Mouse (Mus musculus): ENCODE data around the gene Mmp11. TPM values are rescaled to one million over a fixed set of nuclear protein-coding genes. Genes with fewer than 3 reads are reported as not detected.

The Mmp11 gene
- polyA plus RNA-seq, 1 experiment from 2014 or later: 25.4 TPM

DNA sequence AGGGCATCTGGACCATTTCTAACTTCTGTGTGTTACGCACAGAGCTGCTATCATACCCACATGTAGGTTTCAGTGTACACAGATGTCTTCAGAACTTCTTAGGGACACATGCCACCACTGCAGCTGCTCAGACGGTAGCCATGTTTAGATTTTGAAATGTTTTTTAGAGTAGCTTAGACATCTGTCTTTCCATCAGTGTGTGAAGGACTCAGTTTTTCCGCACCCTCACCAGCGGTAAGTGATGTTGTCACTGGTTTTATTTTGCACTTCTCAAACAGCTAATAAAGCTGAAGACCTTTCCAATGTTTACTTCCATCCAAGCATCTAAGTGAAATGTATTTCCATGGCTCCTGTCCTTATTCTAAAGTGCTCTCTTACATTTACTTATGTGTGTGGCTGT lies 29.4 kb downstream of the Mmp11 start:
- Histone ChIP-seq H3K27ac (ENCODE audit: low read length) (no peak overlapping the region), H3K4me3 (ENCODE audit: low read length) (no peak overlapping the region), H3K9me3 (ENCODE audit: control insufficient read depth, low read length) (no peaks in the 10 kb centered on the region), H3K4me1 (ENCODE audit: control insufficient read depth, insufficient read depth, low read length) (no peaks in the 10 kb centered on the region), H3K36me3 (ENCODE audit: control insufficient read depth, insufficient read depth, low read length) (peaks cover 40% of the 10 kb centered on the region), H3K4me2 (ENCODE audit: low read depth, low read length) (no peak overlapping the region), H3K9ac (ENCODE audit: low read depth, low read length) (no peak overlapping the region), H3K27me3 (replicated peaks; ENCODE audit: control insufficient read depth, insufficient read depth, low read length) (no peaks in the 10 kb centered on the region)
- 87% methylated on average over 4 of the region's 4 CpGs for WGBS
- ATAC-seq: no peak

DNA sequence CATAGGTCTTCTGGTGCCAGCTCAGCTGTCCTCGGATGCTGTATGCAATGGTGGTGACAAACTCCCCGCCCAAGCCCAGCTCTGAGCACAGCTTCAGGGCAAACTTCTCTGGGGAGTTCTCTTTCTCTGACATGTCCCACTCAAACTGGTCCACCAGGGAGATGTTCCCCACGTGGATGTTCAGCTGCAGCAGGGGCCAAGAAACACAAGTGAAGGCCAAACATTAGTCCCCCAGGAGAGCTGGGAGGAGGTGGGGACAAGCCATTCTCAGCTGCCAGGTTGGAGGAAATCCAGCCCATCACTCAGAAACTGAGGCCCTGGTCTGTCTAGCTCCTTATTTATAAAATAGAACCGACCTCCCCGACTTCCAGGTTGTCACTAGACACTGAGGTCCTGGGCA lies 31.9 kb downstream of the Mmp11 start:
- H3K4me2 ChIP-seq (ENCODE audit: low read depth, low read length): no peak overlapping the region
- H3K36me3 ChIP-seq (ENCODE audit: control insufficient read depth, insufficient read depth, low read length): peaks cover 31% of the 10 kb centered on the region
- no peak overlapping the region for H3K4me3 ChIP-seq (ENCODE audit: low read length)
- no peaks in the 10 kb centered on the region for H3K9me3 ChIP-seq (ENCODE audit: control insufficient read depth, low read length)
- H3K9ac ChIP-seq (ENCODE audit: low read depth, low read length): no peak overlapping the region
- no peaks in the 10 kb centered on the region for H3K27me3 ChIP-seq (replicated peaks; ENCODE audit: control insufficient read depth, insufficient read depth, low read length)
- ATAC-seq: no peak
- H3K27ac ChIP-seq (ENCODE audit: low read length): no peak overlapping the region
- H3K4me1 ChIP-seq (ENCODE audit: control insufficient read depth, insufficient read depth, low read length): no peaks in the 10 kb centered on the region
- 86% methylated on average over 5 of the region's 5 CpGs for WGBS

GRCm38 (mm10) chr10:75898846-75899245 lies 37.5 kb downstream of the Mmp11 start:
- no peaks in the 10 kb centered on the region for H3K4me1 ChIP-seq (ENCODE audit: control insufficient read depth, insufficient read depth, low read length)
- H3K4me2 ChIP-seq (ENCODE audit: low read depth, low read length): no peak overlapping the region
- H3K4me3 ChIP-seq (ENCODE audit: low read length): no peak overlapping the region
- no peak overlapping the region for H3K9ac ChIP-seq (ENCODE audit: low read depth, low read length)
- H3K36me3 ChIP-seq (ENCODE audit: control insufficient read depth, insufficient read depth, low read length): peaks cover 29% of the 10 kb centered on the region
- H3K27ac ChIP-seq (ENCODE audit: low read length): no peak overlapping the region
- 55% methylated on average over 3 of the region's 3 CpGs for WGBS
- 0 out of 2 replicates have a peak, but pooled peaks have one; percentile 7 for ATAC-seq
- H3K27me3 ChIP-seq (replicated peaks; ENCODE audit: control insufficient read depth, insufficient read depth, low read length): no peaks in the 10 kb centered on the region
- no peaks in the 10 kb centered on the region for H3K9me3 ChIP-seq (ENCODE audit: control insufficient read depth, low read length)

- H3K36me3 ChIP-seq (ENCODE audit: control insufficient read depth, insufficient read depth, low read length): peaks cover 25% of the 10 kb centered on the region
- no peak overlapping the region for H3K4me2 ChIP-seq (ENCODE audit: low read depth, low read length)
- no peak overlapping the region for H3K27ac ChIP-seq (ENCODE audit: low read length)
- no peak overlapping the region for H3K9ac ChIP-seq (ENCODE audit: low read depth, low read length)
- no peak overlapping the region for H3K4me3 ChIP-seq (ENCODE audit: low read length)
- H3K9me3 ChIP-seq (ENCODE audit: control insufficient read depth, low read length): no peaks in the 10 kb centered on the region
- H3K27me3 ChIP-seq (replicated peaks; ENCODE audit: control insufficient read depth, insufficient read depth, low read length): no peaks in the 10 kb centered on the region
- H3K4me1 ChIP-seq (ENCODE audit: control insufficient read depth, insufficient read depth, low read length): peaks cover 5% of the 10 kb centered on the region
- no peak for ATAC-seq
- WGBS: 81% methylated on average over 6 of the region's 6 CpGs
Measured at GRCm38 (mm10) chr10:75898039-75898564, 38.2 kb downstream of the Mmp11 start.

DNA sequence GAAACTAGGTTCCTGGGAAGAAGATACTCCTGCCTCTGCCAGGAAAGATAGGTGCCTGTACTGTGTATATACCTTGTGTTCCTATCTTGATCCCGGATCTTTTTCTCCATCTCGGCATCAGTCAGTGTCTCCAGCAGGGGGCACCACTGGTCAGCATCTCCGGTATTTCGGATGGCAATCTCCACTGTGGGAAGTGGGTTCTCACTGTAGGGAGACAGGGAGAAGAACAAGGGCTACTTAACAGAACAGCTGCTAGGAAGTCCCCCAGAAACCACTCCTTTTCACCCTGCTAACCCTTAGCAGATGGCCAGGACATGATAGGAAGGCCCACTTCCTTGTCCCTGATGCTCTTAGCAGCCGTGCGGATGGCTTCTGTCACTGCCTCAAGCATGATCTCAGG lies 38.9 kb downstream of the Mmp11 start:
- no peak overlapping the region for H3K4me3 ChIP-seq (ENCODE audit: low read length)
- no peak overlapping the region for H3K4me2 ChIP-seq (ENCODE audit: low read depth, low read length)
- H3K27me3 ChIP-seq (replicated peaks; ENCODE audit: control insufficient read depth, insufficient read depth, low read length): no peaks in the 10 kb centered on the region
- H3K9ac ChIP-seq (ENCODE audit: low read depth, low read length): no peak overlapping the region
- ATAC-seq: no peak
- H3K36me3 ChIP-seq (ENCODE audit: control insufficient read depth, insufficient read depth, low read length): peaks cover 21% of the 10 kb centered on the region
- peaks cover 5% of the 10 kb centered on the region for H3K4me1 ChIP-seq (ENCODE audit: control insufficient read depth, insufficient read depth, low read length)
- no peaks in the 10 kb centered on the region for H3K9me3 ChIP-seq (ENCODE audit: control insufficient read depth, low read length)
- 38% methylated on average over 6 of the region's 6 CpGs for WGBS
- no peak overlapping the region for H3K27ac ChIP-seq (ENCODE audit: low read length)

DNA sequence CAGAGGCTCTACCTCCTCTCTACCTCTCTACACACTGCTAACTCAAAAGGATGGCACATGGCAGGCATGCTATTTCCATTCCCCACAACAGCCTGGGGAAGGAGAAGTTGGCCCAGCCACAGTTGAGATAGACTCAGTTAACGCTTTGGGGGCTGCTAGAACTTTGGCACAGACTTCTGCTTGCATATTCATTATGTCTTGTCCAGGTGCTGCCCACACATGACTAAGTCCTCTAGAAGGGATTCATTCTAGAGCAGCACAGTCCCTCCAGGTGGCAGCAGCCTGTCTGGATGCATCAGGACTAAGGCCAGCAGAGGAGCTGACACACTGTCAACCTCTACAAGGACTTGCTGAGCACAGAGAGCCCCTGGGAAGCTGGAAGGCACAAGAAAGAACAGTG lies 40.1 kb downstream of the Mmp11 start:
- peaks cover 5% of the 10 kb centered on the region for H3K4me1 ChIP-seq (ENCODE audit: control insufficient read depth, insufficient read depth, low read length)
- 90% methylated on average over 1 of the region's 1 CpGs for WGBS
- peaks cover 14% of the 10 kb centered on the region for H3K36me3 ChIP-seq (ENCODE audit: control insufficient read depth, insufficient read depth, low read length)
- no peaks in the 10 kb centered on the region for H3K27me3 ChIP-seq (replicated peaks; ENCODE audit: control insufficient read depth, insufficient read depth, low read length)
- no peak overlapping the region for H3K4me2 ChIP-seq (ENCODE audit: low read depth, low read length)
- H3K4me3 ChIP-seq (ENCODE audit: low read length): no peak overlapping the region
- no peak overlapping the region for H3K27ac ChIP-seq (ENCODE audit: low read length)
- H3K9me3 ChIP-seq (ENCODE audit: control insufficient read depth, low read length): no peaks in the 10 kb centered on the region
- no peak overlapping the region for H3K9ac ChIP-seq (ENCODE audit: low read depth, low read length)
- ATAC-seq: no peak

GRCm38 (mm10) chr10:75895730-75896129 lies 40.6 kb downstream of the Mmp11 start:
- Histone ChIP-seq H3K36me3 (ENCODE audit: control insufficient read depth, insufficient read depth, low read length) (peaks cover 13% of the 10 kb centered on the region), H3K9ac (ENCODE audit: low read depth, low read length) (no peak overlapping the region)

GRCm38 (mm10) chr10:75894601-75895000 lies 41.7 kb downstream of the Mmp11 start:
- WGBS: 77% methylated on average over 6 of the region's 6 CpGs
- H3K4me3 ChIP-seq (ENCODE audit: low read length): no peak overlapping the region
- no peaks in the 10 kb centered on the region for H3K27me3 ChIP-seq (replicated peaks; ENCODE audit: control insufficient read depth, insufficient read depth, low read length)
- no peak overlapping the region for H3K27ac ChIP-seq (ENCODE audit: low read length)
- H3K4me1 ChIP-seq (ENCODE audit: control insufficient read depth, insufficient read depth, low read length): peaks cover 6% of the 10 kb centered on the region
- peaks cover 10% of the 10 kb centered on the region; the same call in 1 of the 2 replicates for H3K36me3 ChIP-seq (ENCODE audit: control insufficient read depth, insufficient read depth, low read length)
- no peak overlapping the region for H3K4me2 ChIP-seq (ENCODE audit: low read depth, low read length)
- no peak overlapping the region for H3K9ac ChIP-seq (ENCODE audit: low read depth, low read length)
- ATAC-seq: no peak
- H3K9me3 ChIP-seq (ENCODE audit: control insufficient read depth, low read length): no peaks in the 10 kb centered on the region

More at GRCm38 (mm10) chr10:75895730-75896129, 40.6 kb downstream of the Mmp11 start:
- no peak overlapping the region for H3K27ac ChIP-seq (ENCODE audit: low read length)
- H3K4me1 ChIP-seq (ENCODE audit: control insufficient read depth, insufficient read depth, low read length): peaks cover 5% of the 10 kb centered on the region
- H3K9me3 ChIP-seq (ENCODE audit: control insufficient read depth, low read length): no peaks in the 10 kb centered on the region
- H3K4me3 ChIP-seq (ENCODE audit: low read length): no peak overlapping the region
- 93% methylated on average over 5 of the region's 5 CpGs for WGBS
- no peaks in the 10 kb centered on the region for H3K27me3 ChIP-seq (replicated peaks; ENCODE audit: control insufficient read depth, insufficient read depth, low read length)
- no peak for ATAC-seq
- H3K4me2 ChIP-seq (ENCODE audit: low read depth, low read length): no peak overlapping the region

DNA sequence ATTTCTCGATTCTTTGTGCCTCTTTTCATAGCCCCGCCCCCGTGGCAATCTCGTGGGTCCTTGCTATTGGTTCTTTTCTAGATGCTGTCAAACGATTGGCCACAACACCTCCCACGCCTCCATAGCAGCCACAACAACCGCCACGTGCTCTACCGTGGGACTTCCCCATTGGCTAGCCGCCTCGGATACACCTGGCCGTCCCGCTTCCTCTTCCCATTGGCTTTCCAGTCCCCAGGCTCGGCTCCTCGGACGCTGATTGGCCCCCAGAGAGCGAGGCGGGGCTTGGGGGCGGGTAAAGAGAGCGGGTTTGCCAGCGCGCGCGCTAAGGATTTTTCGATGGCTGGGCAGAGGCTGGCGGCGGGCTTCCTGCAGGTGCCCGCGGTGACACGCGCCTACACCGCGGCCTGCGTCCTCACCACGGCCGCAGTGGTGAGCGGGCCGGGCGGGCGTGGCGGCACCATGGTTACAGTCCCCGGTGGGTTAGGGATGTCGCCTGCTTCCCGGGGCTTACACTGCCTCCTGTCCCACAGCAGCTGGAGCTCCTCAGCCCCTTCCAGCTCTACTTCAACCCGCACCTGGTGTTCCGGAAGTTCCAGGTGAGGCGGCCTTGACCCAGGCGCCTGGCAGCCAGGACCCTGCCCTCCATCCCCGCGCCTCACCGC lies 43.1 kb downstream of the Mmp11 start, which contains the start of gene Derl3:
TSS of gene Derl3 (plus strand) at position 325 of the 662 bp plus-strand sequence.
- H3K4me1 ChIP-seq (ENCODE audit: control insufficient read depth, insufficient read depth, low read length): peaks cover 11% of the 10 kb centered on the region
- peak within 1 kb of the TSS; percentile 63 for H3K9ac ChIP-seq (ENCODE audit: low read depth, low read length)
- no peaks in the 10 kb centered on the region for H3K9me3 ChIP-seq (ENCODE audit: control insufficient read depth, low read length)
- no peaks in the 10 kb centered on the region for H3K27me3 ChIP-seq (replicated peaks; ENCODE audit: control insufficient read depth, insufficient read depth, low read length)
- H3K4me3 ChIP-seq (ENCODE audit: low read length): peak within 1 kb of the TSS; percentile 52
- no peak within 1 kb of the TSS for H3K27ac ChIP-seq (ENCODE audit: low read length)
- peak within 1 kb of the TSS; percentile 95 for H3K4me2 ChIP-seq (ENCODE audit: low read depth, low read length)
- WGBS: 1% methylated on average over 51 of the region's 51 CpGs
- peaks cover 10% of the 10 kb centered on the region; the same call in 1 of the 2 replicates for H3K36me3 ChIP-seq (ENCODE audit: control insufficient read depth, insufficient read depth, low read length)
- peak; percentile 100 for ATAC-seq

Data from intestine, embryonic 16.5 days (tissue).